Mouse (Mus musculus): ENCODE measurements at regions not wholly inside any gene's neighbourhood (a gene's known extent, or its start where the extent isn't known, plus 50 kb on each side); places are given as distances from the start of the nearest gene placed in this dataset.

GRCm38 (mm10) chr13:86097291-86097690 lies 50.6 kb upstream of the Cox7c start:
- TF ChIP-seq CTCF (IDR thresholded peaks at IDR 0.05; ENCODE audit: borderline replicate concordance, extremely low read depth, insufficient read depth, insufficient read length) (no peak), POLR2A (IDR thresholded peaks at IDR 0.05; ENCODE audit: borderline replicate concordance, extremely low read depth, insufficient read depth, insufficient read length, poor library complexity, severe bottlenecking) (no peak)

All from brain, embryonic 14.5 days (tissue).